Mouse (Mus musculus) c-Kit-positive CD71-positive TER-119-positive erythroid progenitor cells, embryonic 14.5 days (primary cell): Measurements from ENCODE around the gene Rtkn2.
A peak's percentile ranks its signal among the peaks of the same experiment; 100 is the strongest.

Experiments
- DNase-seq: peaks from one replicate; pipeline ENCODE4 v3.0.0-alpha.2; 2013; ENCODE audit warnings: low spot score

Rtkn2 gene

GRCm38 (mm10) chr10:67996171-67996570, 16.8 kb downstream of the Rtkn2 start:
- DNase-seq = no peak

- DNase-seq = no peak
Observed at GRCm38 (mm10) chr10:67998116-67998635, 18.8 kb downstream of the Rtkn2 start.

- no peak for DNase-seq
Observed at GRCm38 (mm10) chr10:67999170-67999569, 19.8 kb downstream of the Rtkn2 start.

- DNase-seq = no peak
Observed at GRCm38 (mm10) chr10:68001456-68001855, 22.1 kb downstream of the Rtkn2 start.

GRCm38 (mm10) chr10:68003651-68004422, 24.5 kb downstream of the Rtkn2 start:
- DNase-seq = no peak

GRCm38 (mm10) chr10:68005404-68005803, 26.0 kb downstream of the Rtkn2 start:
- DNase-seq = no peak

- DNase-seq = no peak
Observed at GRCm38 (mm10) chr10:68006491-68006890, 27.1 kb downstream of the Rtkn2 start.

GRCm38 (mm10) chr10:68007103-68007502, 27.7 kb downstream of the Rtkn2 start:
- no peak for DNase-seq

GRCm38 (mm10) chr10:68008198-68008955, 29.0 kb downstream of the Rtkn2 start:
- no peak for DNase-seq

- DNase-seq = no peak
Observed at GRCm38 (mm10) chr10:68009301-68009700, 29.9 kb downstream of the Rtkn2 start.

GRCm38 (mm10) chr10:68009867-68010266, 30.5 kb downstream of the Rtkn2 start:
- DNase-seq = no peak

GRCm38 (mm10) chr10:68013137-68013536, 33.8 kb downstream of the Rtkn2 start:
- peak; percentile 37 for DNase-seq

- no peak for DNase-seq
Observed at GRCm38 (mm10) chr10:68020755-68021154, 41.4 kb downstream of the Rtkn2 start.

GRCm38 (mm10) chr10:68025660-68026059, 46.3 kb downstream of the Rtkn2 start:
- DNase-seq = no peak

GRCm38 (mm10) chr10:68028327-68029080, 49.1 kb downstream of the Rtkn2 start:
- no peak for DNase-seq

- DNase-seq = no peak
Observed at GRCm38 (mm10) chr10:68029081-68029626, 49.8 kb downstream of the Rtkn2 start.

GRCm38 (mm10) chr10:68030027-68030426, 50.7 kb downstream of the Rtkn2 start:
- no peak for DNase-seq

GRCm38 (mm10) chr10:68035707-68036367, 56.5 kb downstream of the Rtkn2 start:
- no peak for DNase-seq

GRCm38 (mm10) chr10:68036368-68036980, 57.1 kb downstream of the Rtkn2 start:
- DNase-seq = no peak

GRCm38 (mm10) chr10:68038997-68039624, 59.7 kb downstream of the Rtkn2 start:
- DNase-seq = no peak
